Mouse (Mus musculus): ENCODE measurements around the gene Hist2h2ac.
A peak's percentile ranks its signal among the peaks of the same experiment; 100 is the strongest.
"Not testable (repeated sequence)": the region's sequence is repeated elsewhere in the genome, so short reads cannot be mapped to it uniquely, and the experiment has no call there.

Hist2h2ac gene

GRCm38 (mm10) chr3:96230404-96230803, 9.7 kb upstream of the Hist2h2ac start:
- no peak for DNase-seq (ENCODE audit: low spot score in 2 of 2)

- DNase-seq (ENCODE audit: low spot score in 2 of 2), result no peak
Measured at GRCm38 (mm10) chr3:96228828-96229227, 8.1 kb upstream of the Hist2h2ac start.

- no peak for DNase-seq (ENCODE audit: low spot score in 2 of 2)
Measured at GRCm38 (mm10) chr3:96226695-96227648, 6.3 kb upstream of the Hist2h2ac start.

DNA sequence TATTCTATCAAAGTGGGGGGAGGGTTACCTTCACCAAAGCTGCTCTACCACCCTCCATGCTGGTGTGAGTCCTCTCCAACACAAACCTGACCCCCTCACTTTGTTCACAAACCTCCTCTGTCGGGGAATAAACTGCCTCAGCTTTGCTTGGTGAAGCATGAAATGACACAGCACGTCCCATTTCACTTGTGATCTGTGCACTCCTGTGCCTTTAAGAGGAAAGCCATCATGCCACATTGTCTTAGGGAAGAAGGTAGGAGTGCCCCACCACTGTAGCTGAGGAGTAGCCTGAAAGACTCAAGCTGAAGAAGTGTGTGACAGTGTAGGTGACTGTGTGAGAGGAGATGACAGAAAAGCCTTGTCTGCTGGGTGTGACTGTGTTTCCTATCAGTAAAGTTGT, 4.7 kb upstream of the Hist2h2ac start:
- no peak for DNase-seq (ENCODE audit: low spot score in 2 of 2)

DNA sequence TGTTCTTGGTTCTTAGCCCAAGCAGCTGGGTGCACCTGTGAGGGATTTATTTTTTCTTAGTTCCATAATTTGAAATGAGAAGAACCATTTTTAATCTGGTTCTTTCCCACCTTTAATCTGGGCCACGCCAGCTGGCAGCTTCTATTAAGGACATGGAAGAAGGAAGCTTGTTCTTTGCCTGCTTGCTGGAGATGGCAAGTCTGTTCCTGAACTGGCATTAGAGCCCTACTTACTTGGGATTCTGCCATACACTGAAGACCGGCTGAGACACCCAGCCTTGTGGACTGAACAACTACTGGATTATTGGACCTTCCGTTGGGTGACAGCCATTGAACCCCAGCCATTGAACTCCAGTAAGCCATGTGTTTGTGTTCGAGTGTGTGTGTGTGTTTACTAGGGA, 2.1 kb upstream of the Hist2h2ac start:
- DNase-seq (ENCODE audit: low spot score in 2 of 2), result no peak

DNA sequence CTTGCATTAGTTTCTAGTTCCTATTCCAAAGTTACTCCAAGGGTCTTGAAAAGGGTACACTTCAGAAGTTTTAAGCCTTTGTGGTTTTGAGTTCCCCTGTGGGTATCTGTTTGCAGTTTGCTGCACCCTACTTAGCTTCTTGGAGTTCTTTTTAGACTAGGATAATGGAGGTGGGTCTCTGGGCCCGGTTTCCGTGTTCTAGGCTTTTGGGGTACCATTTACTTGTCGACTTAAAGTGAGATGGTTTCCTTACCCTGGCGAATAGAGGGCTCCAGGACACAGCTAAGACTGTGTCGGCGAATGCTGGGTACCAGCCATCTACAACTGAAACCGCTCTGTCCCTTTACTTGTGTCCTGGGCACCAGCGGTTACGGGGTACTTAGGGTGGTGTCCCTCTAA, 959 bp upstream of the Hist2h2ac start:
- no peak for DNase-seq (ENCODE audit: low spot score in 2 of 2)

- DNase-seq (ENCODE audit: low spot score in 2 of 2), result not testable (repeated sequence)
Measured at GRCm38 (mm10) chr3:96220131-96220764, 432 bp downstream of the Hist2h2ac start.

GRCm38 (mm10) chr3:96219661-96220130, 984 bp downstream of the Hist2h2ac start, which contains the start of the genes Bola1 and Hist2h2ab:
TSS of gene Bola1 (minus strand) at chr3:96219709.
TSS of gene Hist2h2ab (plus strand) at chr3:96219865.
- DNase-seq (ENCODE audit: low spot score in 2 of 2), result peak; percentile 68 to 79

DNA sequence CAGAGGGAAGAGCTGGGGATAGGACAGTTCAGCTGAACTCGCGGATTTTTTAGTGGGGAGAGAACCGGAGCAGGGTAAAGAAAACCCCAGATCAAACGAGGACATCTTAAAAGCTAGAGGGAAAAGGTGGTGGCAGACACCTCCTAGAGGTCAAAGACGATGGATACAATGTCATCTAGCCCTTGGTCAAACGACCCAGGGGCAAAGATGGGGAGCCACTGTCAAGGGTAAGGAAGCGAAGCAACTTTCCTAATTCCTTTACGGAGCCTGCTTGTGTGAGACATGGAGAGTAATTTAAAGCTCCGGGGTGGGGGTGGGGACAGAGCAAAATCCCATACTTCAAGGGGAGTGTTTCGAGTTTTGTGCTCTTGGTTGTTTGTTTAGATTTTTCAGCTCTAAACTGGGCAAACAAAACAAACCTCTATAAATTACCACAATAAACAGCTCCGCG, 1.5 kb downstream of the Hist2h2ac start:
- DNase-seq (ENCODE audit: low spot score in 2 of 2), result no peak

GRCm38 (mm10) chr3:96209242-96209641, 11.4 kb downstream of the Hist2h2ac start:
- DNase-seq (ENCODE audit: low spot score in 2 of 2), result no peak

- no peak for DNase-seq (ENCODE audit: low spot score in 2 of 2)
Measured at GRCm38 (mm10) chr3:96207819-96208218, 12.9 kb downstream of the Hist2h2ac start.

DNA sequence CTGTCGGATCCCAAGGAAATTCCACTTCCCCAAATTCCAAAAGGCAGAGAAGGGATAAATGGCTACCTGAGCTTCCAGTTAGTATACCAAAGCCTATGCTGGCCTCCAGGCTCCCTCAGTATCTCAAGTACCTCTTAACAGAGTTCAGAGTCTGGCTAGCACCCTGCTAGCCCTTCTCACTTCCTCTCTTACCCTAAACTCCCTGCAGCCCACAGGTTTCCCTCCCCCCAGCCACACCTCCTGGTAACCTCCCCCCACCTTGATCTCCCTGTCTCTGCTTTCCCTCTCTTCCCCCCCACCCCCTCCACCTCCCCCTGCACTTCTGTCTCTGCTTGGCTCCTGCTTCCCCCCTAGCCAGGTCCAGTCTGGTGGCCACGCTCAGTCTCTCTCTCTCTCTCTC, 20.9 kb downstream of the Hist2h2ac start:
- DNase-seq (ENCODE audit: low spot score in 2 of 2), result no peak

GRCm38 (mm10) chr3:96198601-96199251, 22.0 kb downstream of the Hist2h2ac start:
- not testable (repeated sequence) for DNase-seq (ENCODE audit: low spot score in 2 of 2)

GRCm38 (mm10) chr3:96198181-96198580, 22.5 kb downstream of the Hist2h2ac start:
- DNase-seq (ENCODE audit: low spot score in 2 of 2), result no peak

DNA sequence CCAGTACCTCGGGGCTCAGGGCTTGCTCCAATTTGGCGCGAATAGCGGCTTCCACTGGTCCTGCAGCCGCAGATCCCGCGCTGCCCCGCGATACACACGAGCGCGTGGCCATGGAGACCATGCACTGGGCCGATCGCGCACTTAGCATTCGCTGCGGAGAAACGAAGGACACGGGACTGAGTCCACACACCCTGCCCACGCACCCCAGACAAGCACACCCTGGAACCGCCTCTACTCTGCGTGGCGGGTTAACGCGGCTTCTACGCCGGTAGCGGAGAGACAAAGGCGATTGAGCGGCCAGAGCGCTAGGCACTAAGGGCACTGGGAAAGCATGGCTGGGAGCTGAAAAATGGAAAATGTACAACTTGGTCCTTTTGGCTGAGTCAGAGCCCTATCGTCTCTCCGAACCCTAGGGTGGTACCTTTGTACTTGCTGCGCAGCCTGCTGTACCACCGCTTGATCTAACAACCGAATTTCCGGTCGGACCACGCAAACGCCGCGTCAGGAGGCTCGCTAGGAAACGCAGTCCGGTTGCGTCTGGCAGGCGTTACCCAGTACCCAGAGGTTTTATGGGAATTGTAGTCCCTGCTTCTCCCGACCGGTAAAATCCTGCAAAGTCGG, 23.4 kb downstream of the Hist2h2ac start:
- DNase-seq (ENCODE audit: low spot score in 2 of 2), result peak; percentile 92 to 94

GRCm38 (mm10) chr3:96196437-96197128, 24.1 kb downstream of the Hist2h2ac start:
- no peak for DNase-seq (ENCODE audit: low spot score in 2 of 2)

DNA sequence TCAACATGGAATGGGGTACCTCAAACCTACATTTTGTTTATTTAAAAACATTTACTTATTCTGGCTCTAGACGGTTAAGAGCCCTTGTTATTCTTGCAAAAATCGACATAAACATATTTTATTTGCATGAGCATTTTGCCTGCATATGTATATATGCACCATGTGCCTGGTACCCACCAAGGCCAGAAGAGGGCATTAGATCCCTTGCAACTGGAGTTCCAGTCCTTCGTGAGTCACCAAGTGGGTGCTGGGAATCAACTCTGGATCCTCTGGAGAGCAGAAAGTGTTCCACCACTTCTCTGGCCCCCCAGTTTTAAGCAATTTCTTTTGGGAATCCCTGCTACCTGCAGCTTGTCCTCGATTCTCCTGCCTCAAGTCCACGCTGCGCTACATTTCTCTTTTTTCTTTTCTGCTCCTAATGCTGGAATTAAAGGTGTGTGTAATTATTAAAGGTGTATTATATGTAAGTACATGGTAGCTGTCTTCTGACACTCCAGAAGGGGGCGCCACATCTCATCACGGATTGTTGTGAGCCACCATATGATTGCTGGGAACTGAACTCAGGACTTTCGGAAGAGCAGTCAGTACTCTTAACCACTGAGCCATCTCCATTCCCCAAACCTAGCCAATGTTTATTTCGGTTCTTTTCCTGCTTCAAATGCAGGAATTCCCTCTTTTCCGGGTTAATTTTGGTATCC, 24.9 kb downstream of the Hist2h2ac start:
- DNase-seq (ENCODE audit: low spot score in 2 of 2), result no peak

DNA sequence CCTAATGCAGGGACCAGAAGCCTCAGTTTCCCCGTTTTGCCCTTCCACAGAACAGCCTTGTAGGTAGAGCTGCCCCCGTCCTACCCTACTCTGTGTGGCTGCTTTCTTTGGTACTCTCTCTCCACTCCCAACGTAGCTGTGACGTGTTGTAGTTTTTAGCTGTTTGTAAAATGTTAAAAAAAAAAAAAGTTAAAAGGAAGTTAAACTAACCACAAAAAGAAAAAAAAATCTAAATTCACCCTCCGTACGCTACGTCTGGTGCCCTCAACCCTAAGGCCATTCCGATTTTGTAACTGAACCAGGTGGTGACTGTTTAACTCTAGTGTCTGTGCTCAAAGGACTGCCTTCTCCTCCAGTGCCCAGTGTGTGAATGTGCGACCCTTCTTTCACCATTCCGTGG, 25.7 kb downstream of the Hist2h2ac start:
- DNase-seq (ENCODE audit: low spot score in 2 of 2), result no peak

DNA sequence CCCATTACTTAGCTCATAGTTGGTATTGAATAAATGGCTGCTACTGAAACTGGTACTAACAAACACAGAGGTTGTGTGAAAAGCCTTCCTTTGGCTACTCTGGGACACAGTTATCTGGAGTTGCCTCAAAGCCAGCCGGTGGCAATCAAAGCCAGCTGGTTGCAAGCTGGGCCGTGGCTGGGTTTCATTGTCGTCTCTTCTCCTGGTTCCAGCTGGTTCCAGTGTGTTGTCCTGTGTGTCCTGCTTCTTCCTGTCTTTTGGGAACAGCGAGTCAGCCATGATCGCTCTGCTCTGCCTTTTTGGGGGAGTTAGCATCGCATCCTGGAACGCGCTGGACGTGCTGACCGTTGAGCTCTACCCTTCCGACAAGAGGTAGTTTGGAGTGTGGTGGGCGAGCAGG, 27.7 kb downstream of the Hist2h2ac start:
- DNase-seq (ENCODE audit: low spot score in 2 of 2), result no peak

DNA sequence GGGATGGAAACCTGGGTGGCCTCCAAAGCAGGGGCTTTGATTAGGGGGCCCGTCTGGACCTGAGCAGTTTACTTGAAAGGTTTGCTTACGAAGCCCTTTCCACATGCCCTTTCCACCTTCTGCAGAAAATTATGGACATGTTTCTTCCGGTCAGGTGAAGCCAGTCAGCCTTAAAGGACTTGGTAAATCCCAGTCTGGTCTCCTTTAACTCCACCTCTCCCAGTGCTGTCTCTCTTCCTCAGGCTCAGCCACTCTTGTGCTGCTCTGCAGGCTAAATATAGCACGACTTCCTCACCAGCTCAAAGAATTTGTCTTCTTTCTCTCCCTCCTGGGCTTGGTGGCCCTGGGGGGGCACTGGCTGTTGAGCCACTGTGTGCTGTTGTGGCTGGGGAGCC, 38.3 kb downstream of the Hist2h2ac start:
- no peak for DNase-seq (ENCODE audit: low spot score in 2 of 2)
